Mouse (Mus musculus): ENCODE data around the gene S1pr1. TPM values are rescaled to one million over a fixed set of nuclear protein-coding genes. Genes with fewer than 3 reads are reported as not detected.

Gene S1pr1
- 13.4 and 14.9 TPM in 2 replicates for polyA plus RNA-seq (2016; fragmentation: Nextera tagmentation; extraction: Ambion mirVana)

GRCm38 (mm10) chr3:115714671-115715651 is at the start of gene S1pr1:
Gene S1pr1, minus strand, starts transcription at chr3:115715072.
- WGBS = under 1% methylated on average over 51 of the region's 51 CpGs

GRCm38 (mm10) chr3:115763292-115763691 is 48.4 kb upstream of the S1pr1 start:
- H3K27ac ChIP-seq (replicated peaks) = no peak overlapping the region
- WGBS = 64% methylated on average over 6 of the region's 6 CpGs
- DNase-seq (ENCODE audit: low spot score) = peak; percentile 15
- peaks cover 8% of the 10 kb centered on the region for H3K4me1 ChIP-seq
- H3K9me3 ChIP-seq (replicated peaks) = no peaks in the 10 kb centered on the region
- H3K27me3 ChIP-seq (ENCODE audit: low read depth, poor library complexity, severe bottlenecking) = no peaks in the 10 kb centered on the region
- H3K4me3 ChIP-seq = no peak overlapping the region
- H3K36me3 ChIP-seq = no peaks in the 10 kb centered on the region

More at GRCm38 (mm10) chr3:115714671-115715651, at the start of gene S1pr1:
- H3K27ac ChIP-seq (replicated peaks) = peak within 1 kb of the TSS; percentile 92
- H3K36me3 ChIP-seq = peaks cover 12% of the 10 kb centered on the region
- H3K9me3 ChIP-seq (replicated peaks) = no peaks in the 10 kb centered on the region
- DNase-seq (ENCODE audit: low spot score) = peak; percentile 89
- H3K4me1 ChIP-seq = peaks cover 29% of the 10 kb centered on the region
- peaks cover 16% of the 10 kb centered on the region for H3K27me3 ChIP-seq (ENCODE audit: low read depth, poor library complexity, severe bottlenecking)
- peak within 1 kb of the TSS; percentile 63 for H3K4me3 ChIP-seq

- DNase-seq (ENCODE audit: low spot score) = no peak
- H3K9me3 ChIP-seq (replicated peaks) = no peaks in the 10 kb centered on the region
- 90% methylated on average over 7 of the region's 7 CpGs for WGBS
These were observed 48.0 kb upstream of the S1pr1 start for GRCm38 (mm10) chr3:115762841-115763240.

GRCm38 (mm10) chr3:115759659-115760058 is 44.8 kb upstream of the S1pr1 start:
- Histone ChIP-seq H3K4me1 (peaks cover 10% of the 10 kb centered on the region), H3K36me3 (no peaks in the 10 kb centered on the region), H3K27me3 (ENCODE audit: low read depth, poor library complexity, severe bottlenecking) (no peaks in the 10 kb centered on the region), H3K4me3 (no peak overlapping the region), H3K9me3 (replicated peaks) (no peaks in the 10 kb centered on the region), H3K27ac (replicated peaks) (no peak overlapping the region)
- no peak for DNase-seq (ENCODE audit: low spot score)
- 95% methylated on average over 4 of the region's 4 CpGs for WGBS

More at GRCm38 (mm10) chr3:115762841-115763240, 48.0 kb upstream of the S1pr1 start:
- no peak overlapping the region for H3K27ac ChIP-seq (replicated peaks)
- peaks cover 10% of the 10 kb centered on the region for H3K4me1 ChIP-seq
- H3K27me3 ChIP-seq (ENCODE audit: low read depth, poor library complexity, severe bottlenecking) = no peaks in the 10 kb centered on the region
- no peaks in the 10 kb centered on the region for H3K36me3 ChIP-seq
- no peak overlapping the region for H3K4me3 ChIP-seq

- Histone ChIP-seq H3K4me3 (no peak overlapping the region), H3K27me3 (ENCODE audit: low read depth, poor library complexity, severe bottlenecking) (no peaks in the 10 kb centered on the region), H3K9me3 (replicated peaks) (no peaks in the 10 kb centered on the region), H3K4me1 (peaks cover 10% of the 10 kb centered on the region), H3K27ac (replicated peaks) (no peak overlapping the region), H3K36me3 (no peaks in the 10 kb centered on the region)
- DNase-seq (ENCODE audit: low spot score) = no peak
- 21% methylated on average over 9 of the region's 9 CpGs for WGBS
These were observed 43.6 kb upstream of the S1pr1 start for GRCm38 (mm10) chr3:115758455-115758912.

GRCm38 (mm10) chr3:115754466-115754865 is 39.6 kb upstream of the S1pr1 start:
- WGBS = 54% methylated on average over 8 of the region's 8 CpGs

GRCm38 (mm10) chr3:115750369-115750768 is 35.5 kb upstream of the S1pr1 start:
- Histone ChIP-seq H3K4me3 (no peak overlapping the region), H3K4me1 (no peaks in the 10 kb centered on the region), H3K27ac (replicated peaks) (no peak overlapping the region), H3K9me3 (replicated peaks) (no peaks in the 10 kb centered on the region), H3K36me3 (no peaks in the 10 kb centered on the region), H3K27me3 (ENCODE audit: low read depth, poor library complexity, severe bottlenecking) (no peaks in the 10 kb centered on the region)
- no peak for DNase-seq (ENCODE audit: low spot score)
- 90% methylated on average over 3 of the region's 3 CpGs for WGBS

More at GRCm38 (mm10) chr3:115754466-115754865, 39.6 kb upstream of the S1pr1 start:
- Histone ChIP-seq H3K9me3 (replicated peaks) (no peaks in the 10 kb centered on the region), H3K4me1 (peaks cover 7% of the 10 kb centered on the region; the same call in 1 of the 2 replicates), H3K27ac (replicated peaks) (no peak overlapping the region), H3K27me3 (ENCODE audit: low read depth, poor library complexity, severe bottlenecking) (no peaks in the 10 kb centered on the region), H3K36me3 (no peaks in the 10 kb centered on the region), H3K4me3 (no peak overlapping the region)
- DNase-seq (ENCODE audit: low spot score) = no peak

- H3K27ac ChIP-seq (replicated peaks) = no peak overlapping the region
- no peaks in the 10 kb centered on the region for H3K36me3 ChIP-seq
- H3K27me3 ChIP-seq (ENCODE audit: low read depth, poor library complexity, severe bottlenecking) = no peaks in the 10 kb centered on the region
- DNase-seq (ENCODE audit: low spot score) = no peak
- no peaks in the 10 kb centered on the region for H3K9me3 ChIP-seq (replicated peaks)
- H3K4me1 ChIP-seq = no peaks in the 10 kb centered on the region
- no peak overlapping the region for H3K4me3 ChIP-seq
- WGBS = 80% methylated on average over 5 of the region's 5 CpGs
These were observed 33.6 kb upstream of the S1pr1 start for GRCm38 (mm10) chr3:115748289-115748989.

- H3K36me3 ChIP-seq = no peaks in the 10 kb centered on the region
- H3K4me1 ChIP-seq = no peaks in the 10 kb centered on the region
- no peak overlapping the region for H3K4me3 ChIP-seq
- H3K27ac ChIP-seq (replicated peaks) = no peak overlapping the region
- WGBS = 89% methylated on average over 8 of the region's 8 CpGs
- H3K27me3 ChIP-seq (ENCODE audit: low read depth, poor library complexity, severe bottlenecking) = no peaks in the 10 kb centered on the region
- H3K9me3 ChIP-seq (replicated peaks) = no peaks in the 10 kb centered on the region
- no peak for DNase-seq (ENCODE audit: low spot score)
These were observed 31.6 kb upstream of the S1pr1 start for GRCm38 (mm10) chr3:115746511-115746910.

- WGBS = 96% methylated on average over 11 of the region's 11 CpGs
- no peaks in the 10 kb centered on the region for H3K27me3 ChIP-seq (ENCODE audit: low read depth, poor library complexity, severe bottlenecking)
- H3K36me3 ChIP-seq = no peaks in the 10 kb centered on the region
- no peak overlapping the region for H3K27ac ChIP-seq (replicated peaks)
- H3K9me3 ChIP-seq (replicated peaks) = no peaks in the 10 kb centered on the region
- no peak overlapping the region for H3K4me3 ChIP-seq
- no peak for DNase-seq (ENCODE audit: low spot score)
- no peaks in the 10 kb centered on the region for H3K4me1 ChIP-seq
These were observed 30.2 kb upstream of the S1pr1 start for GRCm38 (mm10) chr3:115745088-115745487.

GRCm38 (mm10) chr3:115738524-115738923 is 23.7 kb upstream of the S1pr1 start:
- Histone ChIP-seq H3K4me1 (no peaks in the 10 kb centered on the region), H3K27ac (replicated peaks) (no peak overlapping the region), H3K4me3 (no peak overlapping the region), H3K36me3 (no peaks in the 10 kb centered on the region), H3K27me3 (ENCODE audit: low read depth, poor library complexity, severe bottlenecking) (no peaks in the 10 kb centered on the region), H3K9me3 (replicated peaks) (no peaks in the 10 kb centered on the region)
- 72% methylated on average over 2 of the region's 2 CpGs for WGBS
- DNase-seq (ENCODE audit: low spot score) = no peak

GRCm38 (mm10) chr3:115737785-115738318 is 23.0 kb upstream of the S1pr1 start:
- Histone ChIP-seq H3K27me3 (ENCODE audit: low read depth, poor library complexity, severe bottlenecking) (no peaks in the 10 kb centered on the region), H3K36me3 (no peaks in the 10 kb centered on the region), H3K27ac (replicated peaks) (no peak overlapping the region), H3K4me3 (no peak overlapping the region), H3K9me3 (replicated peaks) (no peaks in the 10 kb centered on the region), H3K4me1 (no peaks in the 10 kb centered on the region)
- whole genome bisulfite sequencing = 76% methylated on average over 11 of the region's 11 CpGs
- DNase-seq (ENCODE audit: low spot score) = peak; percentile 22
